Mouse (Mus musculus): ENCODE data around the gene Agbl4.

Gene Agbl4

DNA sequence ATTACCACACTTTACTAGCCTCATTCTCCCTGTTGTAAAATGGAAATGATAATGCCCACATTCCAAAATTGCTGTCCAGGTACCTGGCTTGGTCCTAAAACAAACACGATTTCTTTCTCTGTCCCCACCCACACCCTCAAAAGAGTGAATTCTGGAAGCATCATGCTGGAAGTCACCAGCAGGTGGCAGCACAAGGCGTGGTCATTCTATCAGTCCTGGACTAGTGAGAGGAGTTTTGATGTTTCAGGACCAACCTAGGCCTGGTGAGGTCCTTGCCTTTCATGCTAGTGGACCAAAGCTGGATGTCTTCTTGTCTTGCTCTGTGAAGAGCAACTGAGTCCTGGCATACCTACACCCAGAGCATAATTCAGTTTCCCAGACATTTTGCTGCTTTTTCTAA, 1098.5 kb downstream of the Agbl4 start:
- in situ Hi-C loops (cut with MboI, MseI): loop anchor here (5.0 kb wide), 1 partner anchor 89 kb away; no protein-coding TSS in a partner anchor

DNA sequence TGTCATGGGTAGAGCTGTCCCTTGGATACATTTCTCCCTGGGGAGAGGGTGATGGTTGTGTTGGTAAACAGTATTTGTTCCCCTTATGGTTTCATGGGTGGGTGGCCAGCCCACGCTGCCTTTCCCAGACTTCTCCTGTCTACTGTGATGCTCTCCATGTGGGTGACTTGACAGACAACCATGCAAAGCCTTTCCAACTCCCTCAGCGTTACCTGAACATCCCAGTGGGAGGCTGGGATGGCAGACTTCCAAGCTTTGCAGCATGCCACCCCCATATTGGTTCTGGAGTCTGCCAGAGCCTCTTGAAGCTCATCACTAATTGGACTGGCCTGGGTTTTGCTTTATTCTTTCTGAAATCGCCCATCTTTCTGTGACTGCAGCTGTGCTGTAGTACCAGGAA, 1101.3 kb downstream of the Agbl4 start:
- in situ Hi-C loops (cut with MboI, MseI): loop anchor here (5.0 kb wide), 1 partner anchor 91 kb away; no protein-coding TSS in a partner anchor

DNA sequence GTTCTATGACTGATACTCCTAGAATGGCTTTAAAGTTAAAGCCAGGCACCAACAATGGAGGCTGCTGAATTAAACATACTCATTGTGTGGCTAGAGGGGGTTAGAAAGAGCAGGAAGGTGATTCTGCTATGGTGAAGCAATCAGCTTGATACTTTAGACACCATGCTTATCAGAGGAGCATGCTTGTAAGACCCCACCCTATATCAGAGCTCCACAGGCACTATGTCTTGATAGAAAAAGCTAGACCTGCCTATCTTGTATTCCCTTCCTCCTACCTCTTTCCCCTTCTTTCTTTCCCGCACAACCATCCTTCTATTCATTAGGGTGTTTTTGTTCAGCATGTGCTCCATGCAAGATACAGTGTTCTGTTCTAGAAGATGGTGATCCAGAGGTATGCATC, 1104.0 kb downstream of the Agbl4 start:
- in situ Hi-C loops (cut with MboI, MseI): loop anchor here (5.0 kb wide), 1 partner anchor 179 kb away; no protein-coding TSS in a partner anchor

DNA sequence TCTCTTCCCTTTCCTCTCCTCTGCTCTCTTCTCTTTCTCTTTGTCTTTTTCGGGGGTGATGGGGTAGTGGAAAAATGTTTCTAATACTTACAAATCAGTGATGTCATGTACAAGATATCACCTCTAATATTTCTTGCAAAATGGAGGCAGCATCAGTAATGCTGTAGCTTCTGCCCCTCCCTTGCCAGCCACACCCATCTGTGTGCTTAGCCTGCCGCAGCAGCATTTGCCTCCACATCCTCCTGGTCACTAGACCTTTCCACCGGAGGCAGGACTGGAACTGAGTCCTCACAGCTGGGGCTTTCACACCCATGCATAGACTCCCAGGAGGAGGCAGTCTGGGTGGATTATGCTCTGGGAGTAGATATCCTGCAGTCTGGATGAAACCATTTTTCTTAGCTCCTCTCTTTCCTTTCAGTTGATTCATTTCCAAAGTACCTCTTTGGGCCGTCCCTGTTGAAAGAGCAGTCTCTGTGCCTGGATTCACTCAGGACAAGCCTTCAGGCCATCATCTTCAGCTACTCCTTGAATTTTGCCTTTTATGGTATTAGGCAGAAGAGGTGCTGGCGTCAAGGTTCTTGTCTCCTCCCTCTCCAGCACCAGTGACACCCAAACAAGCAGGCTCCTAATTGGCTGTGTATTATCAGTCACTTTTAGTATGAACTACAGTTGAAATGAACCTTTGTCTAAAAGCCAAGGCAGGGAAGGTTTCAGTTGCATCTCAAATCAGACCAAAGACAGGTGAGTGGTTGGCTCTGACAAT, 1105.7 kb downstream of the Agbl4 start:
- in situ Hi-C loops (cut with MboI, MseI): loop anchor here (5.0 kb wide), 1 partner anchor 181 kb away; no protein-coding TSS in a partner anchor

DNA sequence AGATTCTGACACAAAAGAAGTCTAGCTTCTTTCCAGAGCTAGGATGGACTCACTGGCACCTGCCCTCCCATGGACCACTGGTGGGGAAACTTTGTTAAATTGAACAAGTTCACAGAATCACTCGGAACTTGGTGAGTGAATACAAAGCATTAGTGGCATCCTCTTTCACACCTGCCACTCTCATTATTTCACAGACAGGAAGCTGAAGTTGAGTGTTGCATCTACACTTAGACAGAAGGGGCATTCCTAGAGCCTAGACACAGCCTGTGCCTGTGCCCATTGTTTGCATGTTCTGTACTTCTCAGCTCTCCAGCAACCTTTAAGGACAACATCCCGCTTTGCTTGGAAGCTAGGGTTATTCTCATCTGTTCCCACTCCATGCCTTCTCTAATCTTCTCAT, 1107.5 kb downstream of the Agbl4 start:
- in situ Hi-C loops (cut with MboI, MseI): loop anchor here (5.0 kb wide), 1 partner anchor 183 kb away; no protein-coding TSS in a partner anchor

DNA sequence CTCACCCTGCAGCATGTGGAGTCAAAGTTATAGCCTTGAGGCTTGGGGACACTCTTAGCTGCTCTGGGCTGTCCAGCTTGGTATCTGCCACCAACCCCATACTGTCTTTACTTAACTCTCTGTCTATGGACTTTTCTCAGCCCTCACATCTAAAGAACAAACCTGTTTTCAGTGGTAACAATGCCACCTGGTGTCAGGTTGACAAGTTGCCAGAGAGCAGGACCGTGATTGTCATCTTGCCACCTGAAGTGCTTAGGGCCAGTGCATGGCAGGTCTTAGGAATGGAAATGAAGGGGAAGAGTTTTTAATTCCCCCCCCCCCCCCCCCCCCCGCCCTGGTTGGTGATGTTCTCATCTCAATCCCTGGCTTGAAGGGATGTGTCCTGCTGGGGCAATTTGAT, 1112.7 kb downstream of the Agbl4 start:
- in situ Hi-C loops (cut with MboI, MseI): loop anchor here (10.0 kb wide), 1 partner anchor 1455 kb away; no protein-coding TSS in a partner anchor

DNA sequence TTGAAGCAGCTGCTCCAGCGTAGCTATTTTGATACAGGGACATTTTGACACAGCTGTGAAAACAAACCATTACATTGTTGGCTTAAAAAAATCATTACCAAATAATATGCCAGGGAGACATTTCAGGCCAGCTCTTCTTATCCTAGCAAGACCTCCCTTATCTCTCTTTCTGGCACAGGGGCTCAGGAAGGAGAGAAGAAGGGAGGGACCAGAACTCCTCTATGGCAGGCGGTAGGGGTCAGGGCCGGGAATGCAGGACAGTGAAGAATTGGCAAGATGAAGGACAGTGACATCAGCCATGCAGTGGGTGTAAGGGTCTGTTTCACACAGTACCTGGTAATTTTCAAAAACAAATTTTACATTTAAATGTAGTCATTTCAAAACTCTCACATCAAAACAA, 1116.5 kb downstream of the Agbl4 start:
- in situ Hi-C loops (cut with MboI, MseI): loop anchor here (10.0 kb wide), 1 partner anchor 1459 kb away; no protein-coding TSS in a partner anchor

DNA sequence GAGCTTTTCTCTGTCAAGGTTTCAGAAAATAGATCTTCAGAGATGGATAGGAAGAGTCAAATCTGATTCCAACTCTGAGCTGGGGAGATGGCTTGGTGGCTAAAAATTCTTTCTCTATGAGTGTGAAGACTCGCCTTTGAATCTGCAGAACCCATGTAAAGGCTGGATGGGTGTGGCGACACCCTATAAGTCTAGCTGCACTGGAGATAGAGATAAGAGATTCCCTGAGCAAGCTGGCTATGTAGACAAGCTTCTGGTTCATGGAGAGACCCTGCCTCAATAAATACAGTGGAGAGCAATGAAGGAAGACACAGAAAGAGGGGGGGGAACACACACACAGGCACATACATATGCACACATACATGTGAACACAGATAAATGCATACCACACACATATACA, 1118.7 kb downstream of the Agbl4 start:
- in situ Hi-C loops (cut with MboI, MseI): loop anchor here (10.0 kb wide), 1 partner anchor 1461 kb away; no protein-coding TSS in a partner anchor

DNA sequence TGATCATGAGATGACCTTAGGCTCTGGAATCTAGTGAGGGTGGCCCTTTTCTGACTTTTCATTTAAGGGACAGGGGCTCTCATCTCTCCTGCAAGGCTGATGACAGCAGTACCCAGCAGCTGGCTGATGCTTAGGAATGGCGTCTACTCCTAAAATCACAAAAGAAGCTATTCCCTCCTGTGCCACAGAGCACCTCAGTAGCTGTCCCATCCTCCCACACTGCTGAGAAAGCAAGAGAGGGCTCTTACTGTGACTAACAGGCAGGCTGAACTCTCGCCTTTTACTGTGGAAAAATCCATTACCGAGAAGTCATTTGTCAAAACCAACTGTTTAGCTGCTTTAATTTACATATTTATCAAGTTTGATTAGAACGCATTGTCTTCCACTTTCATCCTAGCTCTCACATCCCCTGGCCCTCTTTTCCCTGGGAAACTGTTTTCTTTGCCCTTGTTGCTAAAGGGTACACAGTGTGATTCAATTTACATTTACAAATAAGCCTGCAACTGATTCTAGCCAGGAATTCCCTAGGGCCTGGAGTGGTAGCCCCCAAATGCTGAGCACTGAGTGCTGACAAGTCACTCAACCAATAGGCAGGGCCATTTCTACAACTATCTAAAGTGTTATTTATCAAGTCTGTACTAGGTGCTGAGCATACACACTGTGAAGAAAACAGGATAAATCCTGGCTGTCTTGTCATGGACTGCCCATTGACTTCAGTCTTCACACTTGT, 1119.8 kb downstream of the Agbl4 start:
- in situ Hi-C loops (cut with MboI, MseI): loop anchor here (10.0 kb wide), 1 partner anchor 1462 kb away; no protein-coding TSS in a partner anchor

DNA sequence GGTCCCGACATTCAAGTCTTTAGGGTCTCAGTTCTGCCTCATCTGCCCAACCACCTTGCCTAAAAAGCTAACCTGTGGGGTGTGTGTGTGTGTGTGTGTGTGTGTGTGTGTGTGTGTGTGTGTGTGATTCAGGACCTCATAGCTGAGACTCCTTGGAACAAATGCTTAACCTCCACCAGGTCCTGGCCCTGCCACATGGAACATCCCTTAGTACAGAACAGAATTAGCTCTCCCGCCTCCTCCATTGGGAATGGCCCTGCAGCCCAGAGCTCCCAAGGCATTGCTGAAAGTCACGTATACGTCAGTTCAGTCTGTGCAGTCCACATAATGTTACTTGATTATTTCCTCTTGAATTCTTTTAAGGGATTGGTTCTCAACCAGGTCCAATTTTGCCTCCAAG, 1120.7 kb downstream of the Agbl4 start:
- in situ Hi-C loops (cut with MboI, MseI): loop anchor here (10.0 kb wide), 1 partner anchor 1463 kb away; no protein-coding TSS in a partner anchor

DNA sequence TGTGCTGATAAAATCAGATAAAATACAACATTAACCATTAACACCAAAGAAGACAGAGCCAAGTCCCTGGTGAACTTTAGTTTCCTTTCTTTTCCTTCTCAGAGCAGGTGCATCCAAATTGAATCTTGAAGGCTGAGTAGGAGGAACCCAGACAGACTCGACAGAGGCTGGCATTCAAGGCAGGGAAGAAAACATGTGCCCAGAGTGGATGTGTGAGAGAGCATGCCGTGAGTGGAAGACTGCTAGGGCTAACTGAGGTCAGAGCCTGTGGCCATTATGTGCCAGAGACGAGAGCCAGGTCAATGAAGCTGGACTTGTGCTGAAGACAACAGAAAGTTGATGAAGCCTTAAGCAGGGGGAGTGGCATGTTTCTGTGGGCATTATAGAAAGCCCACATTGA, 1121.8 kb downstream of the Agbl4 start:
- in situ Hi-C loops (cut with MboI, MseI): loop anchor here (10.0 kb wide), 1 partner anchor 1464 kb away; no protein-coding TSS in a partner anchor

DNA sequence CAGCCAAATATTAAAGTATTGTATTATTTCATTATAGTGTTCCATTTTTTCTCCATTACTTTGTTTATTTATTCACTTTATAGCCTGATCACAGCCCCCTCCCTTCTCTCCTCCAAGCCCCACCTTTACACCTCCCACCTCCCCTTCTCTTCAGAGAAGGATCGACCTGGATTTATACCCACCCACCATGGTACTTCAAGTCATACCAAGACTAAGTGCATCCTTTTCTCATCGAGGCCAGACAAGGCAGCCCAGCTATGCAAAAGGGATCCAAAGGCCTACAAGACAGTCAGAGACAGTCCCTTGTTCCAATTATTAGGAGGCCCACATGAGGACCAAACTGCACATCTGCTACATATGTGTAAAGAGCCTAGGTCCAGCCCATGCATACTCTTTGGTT, 1122.5 kb downstream of the Agbl4 start:
- in situ Hi-C loops (cut with MboI, MseI): no loop called here

DNA sequence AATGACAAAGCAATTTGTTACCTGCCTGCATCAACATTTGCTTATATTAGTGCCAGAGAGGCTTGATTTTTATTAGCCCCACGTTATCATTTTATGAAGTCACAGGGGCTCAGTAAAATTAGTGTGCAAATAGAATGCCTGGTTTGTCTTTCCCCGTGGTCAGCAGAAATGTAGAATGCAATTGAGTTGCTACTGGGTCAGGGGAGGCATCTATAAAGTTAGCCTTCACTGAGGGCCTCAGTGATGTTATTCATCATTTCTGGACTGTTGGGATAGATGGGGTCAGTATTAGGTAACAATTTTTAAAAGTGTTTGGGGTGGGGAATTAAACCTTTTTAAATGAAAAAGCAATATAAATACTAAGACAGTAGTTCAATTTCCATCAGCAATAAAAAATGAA, 1125.5 kb downstream of the Agbl4 start:
- in situ Hi-C loops (cut with MboI, MseI): no loop called here

DNA sequence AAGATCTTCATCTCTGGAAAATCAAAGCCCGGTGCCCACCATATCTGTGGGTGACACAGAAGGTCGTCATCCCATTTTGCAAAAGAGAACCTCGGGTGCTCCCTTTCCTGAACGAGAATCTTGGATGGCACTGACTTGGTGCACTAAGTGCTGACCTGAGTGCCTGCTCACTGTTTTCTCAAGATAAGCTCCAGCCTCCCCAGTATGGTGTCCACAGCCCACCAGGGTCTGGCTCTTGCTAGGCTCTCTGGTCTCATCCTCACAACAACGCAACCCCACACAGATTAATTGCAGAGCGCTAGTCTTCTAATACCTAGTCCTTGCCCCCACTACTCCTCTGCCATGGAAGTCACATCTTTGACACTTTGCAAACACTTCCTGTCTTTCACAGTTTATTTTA, 1131.5 kb downstream of the Agbl4 start:
- in situ Hi-C loops (cut with MboI, MseI): no loop called here

DNA sequence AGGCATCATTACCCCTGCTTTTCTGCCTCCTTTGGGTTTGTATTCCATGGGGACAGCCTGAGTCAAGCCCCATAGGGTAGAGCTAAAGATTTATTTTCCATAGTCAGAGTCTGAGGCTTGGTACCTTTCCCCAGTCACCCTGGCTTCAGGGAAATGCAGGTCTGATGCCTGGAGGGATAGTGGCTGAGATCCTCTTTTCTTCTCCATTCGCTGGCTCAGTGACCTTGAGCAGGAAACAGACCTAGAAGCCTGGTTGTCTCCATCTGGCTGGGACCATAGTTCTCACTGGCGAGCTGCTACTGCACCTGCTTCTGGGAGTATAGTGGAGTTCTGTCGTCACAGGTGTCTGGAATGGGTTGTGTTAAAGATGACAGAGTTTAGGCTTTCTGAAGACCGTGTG, 1132.5 kb downstream of the Agbl4 start:
- in situ Hi-C loops (cut with MboI, MseI): no loop called here

DNA sequence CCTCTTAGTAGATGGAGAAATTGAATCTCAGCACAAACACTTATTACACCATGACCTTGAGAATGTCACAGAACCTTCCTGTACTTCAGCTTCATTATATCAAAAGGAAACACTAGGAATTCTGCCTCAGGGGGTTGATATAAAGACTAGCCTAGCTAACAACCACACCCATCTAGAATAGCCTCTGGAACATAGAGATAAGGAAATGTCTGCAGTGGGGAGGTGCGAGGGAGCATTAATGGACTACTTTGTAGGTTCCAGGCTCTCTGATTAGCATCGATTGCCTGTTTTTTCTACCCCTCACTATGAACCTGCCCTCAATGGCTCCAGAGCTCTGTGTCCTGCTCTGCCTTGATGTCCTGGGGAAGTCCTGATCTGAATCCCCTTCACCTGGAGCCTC, 1133.1 kb downstream of the Agbl4 start:
- in situ Hi-C loops (cut with MboI, MseI): no loop called here

DNA sequence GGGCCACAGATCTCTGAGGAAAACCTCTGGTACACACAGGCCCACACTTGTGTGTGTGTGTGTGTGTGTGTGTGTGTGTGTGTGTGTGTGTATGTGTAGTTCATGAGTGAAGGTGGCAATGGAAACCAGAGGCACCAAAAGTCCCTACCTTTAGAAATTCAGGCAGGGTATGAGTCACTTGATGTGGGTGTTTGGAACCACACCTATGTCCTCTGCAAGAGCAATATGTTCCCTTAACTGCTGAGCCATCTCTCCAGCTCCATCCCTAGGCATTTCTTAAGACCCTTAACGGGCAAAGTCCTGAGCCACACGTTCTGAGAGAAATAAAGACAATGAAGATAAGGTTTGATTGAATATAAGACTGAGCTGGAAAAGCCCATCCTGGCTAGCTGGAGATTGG, 1147.2 kb downstream of the Agbl4 start:
- in situ Hi-C loops (cut with MboI, MseI): no loop called here

DNA sequence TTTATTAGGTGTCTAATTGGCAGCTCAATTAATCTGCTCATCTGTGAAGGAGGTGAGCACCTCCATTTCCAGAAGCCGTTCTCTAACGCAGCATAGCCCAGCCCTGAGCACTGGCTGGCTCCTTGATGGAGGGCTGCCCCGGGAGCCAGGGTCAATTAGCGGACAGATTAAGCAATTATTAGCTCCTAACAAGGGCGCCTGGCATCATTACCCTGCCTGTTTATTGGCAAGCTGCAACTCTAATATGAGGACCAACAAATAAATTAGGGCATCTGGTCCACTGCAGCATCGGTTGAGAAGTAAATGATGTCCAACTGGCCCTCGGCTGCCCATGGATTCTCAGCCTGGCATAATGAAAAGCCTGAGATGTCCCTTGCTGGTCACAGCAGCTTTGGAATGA, 1148.5 kb downstream of the Agbl4 start:
- in situ Hi-C loops (cut with MboI, MseI): no loop called here

DNA sequence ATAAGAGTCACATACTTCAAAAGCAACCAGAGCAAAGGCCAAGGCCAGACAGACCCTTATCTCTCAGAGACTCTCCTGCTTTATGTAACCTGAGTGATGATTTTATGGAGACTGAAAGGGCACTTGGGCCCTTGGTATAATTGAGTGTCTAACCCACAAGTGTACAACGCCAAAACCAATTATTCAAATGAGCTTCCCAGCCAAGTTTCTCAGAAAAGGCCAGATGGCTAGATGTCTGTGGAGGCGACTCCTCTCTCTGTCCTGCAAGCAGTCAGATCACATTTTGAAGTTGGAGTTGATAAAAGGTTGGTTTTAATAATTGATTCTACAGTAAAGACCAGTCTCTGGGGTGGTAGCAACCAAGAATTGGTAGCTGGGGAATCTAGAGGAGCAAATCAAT, 1158.0 kb downstream of the Agbl4 start:
- in situ Hi-C loops (cut with MboI, MseI): no loop called here

DNA sequence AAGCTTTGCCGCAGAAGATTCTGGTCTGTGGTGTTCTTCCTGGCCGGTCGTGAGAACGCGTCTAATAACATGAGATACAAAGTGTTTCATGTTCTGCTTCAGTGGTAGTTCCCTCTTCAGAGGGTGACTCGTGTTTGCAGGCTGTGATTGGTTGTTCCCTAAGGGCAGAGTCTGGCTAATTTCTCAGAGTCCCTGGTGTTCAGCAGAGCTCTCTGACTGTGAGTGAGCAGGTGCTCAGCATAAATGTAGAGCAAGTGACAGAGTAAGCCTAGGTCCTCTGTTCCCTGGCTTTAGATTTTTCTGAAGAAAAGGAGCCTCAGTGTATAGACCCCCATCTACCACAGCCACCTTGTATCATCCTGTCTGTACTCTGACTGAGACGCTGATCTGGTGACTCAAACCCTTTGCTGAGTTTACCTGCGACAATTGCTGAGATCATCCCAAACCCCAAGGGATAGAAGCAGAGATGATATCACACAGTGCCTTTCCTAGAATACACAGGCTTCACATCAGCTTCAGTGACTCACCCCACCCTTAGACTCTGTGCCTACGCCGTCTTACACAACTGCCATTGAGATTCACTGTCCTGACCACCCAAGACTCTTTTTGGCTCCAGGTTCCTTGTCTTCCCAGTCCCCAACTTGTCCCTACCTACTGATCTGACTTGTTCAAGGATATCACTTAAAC, 1179.8 kb downstream of the Agbl4 start:
- in situ Hi-C loops (cut with MboI, MseI): no loop called here

DNA sequence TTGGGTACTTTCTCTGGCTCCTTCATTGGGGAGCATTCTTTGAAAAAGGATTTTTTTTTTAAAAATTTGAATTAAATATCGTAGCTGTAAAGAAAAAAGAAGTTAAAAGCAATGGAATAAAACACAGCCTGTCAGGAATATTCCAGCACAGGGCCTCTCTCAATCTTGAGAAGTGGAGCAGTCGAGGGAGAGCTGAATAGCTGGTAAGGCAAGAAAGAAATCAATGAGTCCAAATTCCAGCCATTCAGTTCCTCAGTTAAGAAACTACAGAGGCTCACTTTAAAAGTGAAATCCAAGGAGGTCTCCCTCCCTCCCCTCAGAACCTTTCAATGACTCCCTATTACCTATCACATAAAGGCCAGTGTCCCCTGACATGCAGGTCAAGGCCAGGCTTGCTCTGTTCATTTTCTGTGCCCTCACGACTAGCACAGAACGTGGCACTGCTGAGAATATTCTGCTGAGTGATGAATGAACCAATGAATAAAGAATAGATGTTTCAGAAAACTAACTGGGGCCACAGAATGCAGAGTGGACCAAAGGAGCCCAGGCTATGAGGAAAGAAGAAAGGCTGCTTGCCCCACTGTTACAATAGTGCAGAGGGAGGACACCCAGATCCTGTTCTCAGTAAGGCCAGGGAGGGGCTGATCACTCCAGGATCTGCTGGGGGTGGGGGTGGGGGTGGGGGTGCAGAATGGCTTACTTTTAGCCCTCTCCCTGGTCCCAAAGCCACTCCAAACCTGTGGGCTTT, 1181.8 kb downstream of the Agbl4 start:
- in situ Hi-C loops (cut with MboI, MseI): no loop called here
